Mouse (Mus musculus) cortical plate, adult 2 months (tissue): ENCODE measurements around the gene Pkd1l2.

Experiments used
- CTCF ChIP-seq: fragments of 200-500 bp; IDR thresholded peaks from 2 replicates; pipeline ENCODE4 v1.5.1; 2011; ENCODE audit warnings: mild to moderate bottlenecking, control low read depth, low read length; ENCODE audit not compliant: insufficient read depth; ENCODE audit errors: extremely low read depth
- POLR2A ChIP-seq: fragments of 200-500 bp; IDR thresholded peaks from 2 replicates; pipeline ENCODE4 v1.6.1; 2011; ENCODE audit warnings: mild to moderate bottlenecking, low read length, control low read depth; ENCODE audit not compliant: insufficient read depth; ENCODE audit errors: extremely low read depth

- no peak for TF ChIP-seq POLR2A
- TF ChIP-seq CTCF, result no peak
These were observed 135.4 kb downstream of the Pkd1l2 start for GRCm38 (mm10) chr8:116946851-116947250.
